Mouse (Mus musculus): ENCODE data around the gene Itih4. TPM values are rescaled to one million over a fixed set of nuclear protein-coding genes. Genes with fewer than 3 reads are reported as not detected.

The Itih4 gene
- polyA plus RNA-seq, 1 experiment from 2014 or later: 0.16 TPM

DNA sequence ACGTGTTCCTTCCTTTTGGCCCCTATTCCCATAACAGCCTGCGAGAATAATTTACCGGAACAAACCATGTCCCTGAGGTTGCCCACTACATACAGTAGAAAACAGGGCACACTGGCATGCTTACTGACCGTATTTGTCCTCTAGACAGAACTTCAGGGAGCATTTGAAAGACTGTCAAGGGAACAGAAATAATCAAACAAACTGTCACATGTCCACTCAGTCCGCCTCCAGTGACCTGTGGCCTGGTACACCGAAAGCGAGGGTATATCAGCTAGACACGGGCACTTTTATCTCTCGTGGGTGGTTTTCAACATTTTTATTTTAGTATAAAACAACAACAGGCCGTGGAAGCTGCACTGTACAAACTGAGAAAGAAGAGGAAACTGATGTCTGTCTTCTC lies 17.4 kb upstream of the Itih4 start:
- Histone ChIP-seq H3K27me3 (no peaks in the 10 kb centered on the region), H3K4me3 (no peak overlapping the region), H3K9me3 (no peaks in the 10 kb centered on the region), H3K9ac (no peak overlapping the region), H3K36me3 (peaks cover 5% of the 10 kb centered on the region; the same call in 1 of the 2 replicates), H3K4me2 (no peak overlapping the region), H3K27ac (no peak overlapping the region), H3K4me1 (peaks cover 17% of the 10 kb centered on the region)
- ATAC-seq (ENCODE audit: borderline replicate concordance, extremely low read depth, low FRiP score, low TSS enrichment): no peak
- WGBS: 83% methylated on average over 10 of the region's 10 CpGs

DNA sequence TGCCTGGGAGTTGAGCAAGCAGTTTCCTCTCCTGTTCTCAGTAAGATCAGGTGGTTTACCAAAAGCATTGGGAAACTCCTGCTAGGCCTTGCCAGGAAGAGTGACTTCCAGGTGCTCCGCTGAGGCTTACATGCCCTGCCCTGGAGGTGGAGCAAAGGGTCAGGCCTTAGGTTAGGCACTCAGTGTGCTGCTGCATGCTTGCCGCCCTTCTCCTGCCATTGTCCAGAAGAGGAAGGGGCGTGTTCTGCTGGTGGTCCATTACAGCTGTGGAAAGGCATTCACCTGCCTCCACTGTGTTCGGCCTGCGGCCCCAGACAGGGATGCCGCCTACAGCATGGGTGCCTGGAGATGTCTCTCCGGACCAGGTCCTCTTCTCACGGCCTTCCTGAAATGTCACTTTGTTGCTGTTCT lies 16.9 kb upstream of the Itih4 start:
- no peak for ATAC-seq (ENCODE audit: borderline replicate concordance, extremely low read depth, low FRiP score, low TSS enrichment)
- peaks cover 5% of the 10 kb centered on the region; the same call in 1 of the 2 replicates for H3K36me3 ChIP-seq
- 76% methylated on average over 8 of the region's 8 CpGs for WGBS
- H3K4me1 ChIP-seq: peaks cover 23% of the 10 kb centered on the region
- H3K9me3 ChIP-seq: no peaks in the 10 kb centered on the region
- peak overlapping the region; percentile 81 for H3K27ac ChIP-seq
- no peak overlapping the region for H3K4me2 ChIP-seq
- H3K27me3 ChIP-seq: no peaks in the 10 kb centered on the region
- H3K9ac ChIP-seq: no peak overlapping the region
- no peak overlapping the region for H3K4me3 ChIP-seq

DNA sequence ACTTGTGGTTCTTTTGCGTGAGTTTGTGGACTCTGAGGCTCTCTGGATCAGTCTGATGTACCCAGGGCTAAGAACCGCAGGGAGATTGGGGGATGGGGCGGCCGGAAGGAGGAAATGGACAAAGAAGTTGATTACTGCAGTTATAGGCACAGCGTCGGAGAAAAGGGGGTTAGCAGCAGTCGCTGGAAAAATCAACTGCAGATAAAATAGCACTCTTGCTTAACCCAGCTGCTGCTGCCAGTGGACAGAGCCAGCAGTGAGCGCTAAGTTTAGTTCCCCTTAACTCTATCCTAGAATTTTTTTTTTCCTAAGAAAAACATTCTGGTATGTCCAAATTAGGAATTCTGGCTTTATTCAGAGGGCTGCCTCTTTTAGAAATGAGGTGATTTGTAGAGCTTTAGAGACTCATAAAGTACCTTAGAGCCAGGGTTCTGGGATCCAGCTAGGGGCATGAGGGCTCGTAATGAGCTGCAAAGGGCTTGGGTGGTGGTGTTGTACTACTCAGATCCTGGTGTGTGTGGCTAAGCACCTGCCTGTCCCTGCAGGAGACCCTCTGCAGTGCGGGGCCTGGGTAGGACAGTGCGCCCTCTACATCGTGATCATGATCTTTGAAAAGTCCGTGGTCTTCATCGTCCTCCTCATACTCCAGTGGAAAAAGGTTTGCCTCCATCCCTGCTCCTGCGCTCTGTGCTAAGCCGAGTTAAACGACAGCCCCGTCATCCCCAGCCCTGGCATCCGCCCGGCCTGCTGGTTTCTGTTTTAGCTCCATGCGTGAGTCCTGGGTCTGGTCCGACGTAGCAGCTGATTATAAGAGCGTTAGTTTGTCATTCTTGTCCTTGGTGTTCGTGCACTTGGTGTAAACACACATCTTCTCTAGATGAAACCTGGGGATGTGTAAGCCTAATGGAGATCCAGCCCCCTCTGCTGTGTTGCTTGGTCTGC lies 15.8 kb upstream of the Itih4 start:
- peak; percentile 67 for ATAC-seq (ENCODE audit: borderline replicate concordance, extremely low read depth, low FRiP score, low TSS enrichment)
- H3K4me1 ChIP-seq: peaks cover 32% of the 10 kb centered on the region
- H3K9ac ChIP-seq: no peak overlapping the region
- peak overlapping the region; percentile 81 for H3K27ac ChIP-seq
- no peak overlapping the region for H3K4me3 ChIP-seq
- H3K9me3 ChIP-seq: no peaks in the 10 kb centered on the region
- no peaks in the 10 kb centered on the region for H3K27me3 ChIP-seq
- H3K4me2 ChIP-seq: no peak overlapping the region
- peaks cover 8% of the 10 kb centered on the region; the same call in 1 of the 2 replicates for H3K36me3 ChIP-seq
- WGBS: 61% methylated on average over 25 of the region's 25 CpGs

DNA sequence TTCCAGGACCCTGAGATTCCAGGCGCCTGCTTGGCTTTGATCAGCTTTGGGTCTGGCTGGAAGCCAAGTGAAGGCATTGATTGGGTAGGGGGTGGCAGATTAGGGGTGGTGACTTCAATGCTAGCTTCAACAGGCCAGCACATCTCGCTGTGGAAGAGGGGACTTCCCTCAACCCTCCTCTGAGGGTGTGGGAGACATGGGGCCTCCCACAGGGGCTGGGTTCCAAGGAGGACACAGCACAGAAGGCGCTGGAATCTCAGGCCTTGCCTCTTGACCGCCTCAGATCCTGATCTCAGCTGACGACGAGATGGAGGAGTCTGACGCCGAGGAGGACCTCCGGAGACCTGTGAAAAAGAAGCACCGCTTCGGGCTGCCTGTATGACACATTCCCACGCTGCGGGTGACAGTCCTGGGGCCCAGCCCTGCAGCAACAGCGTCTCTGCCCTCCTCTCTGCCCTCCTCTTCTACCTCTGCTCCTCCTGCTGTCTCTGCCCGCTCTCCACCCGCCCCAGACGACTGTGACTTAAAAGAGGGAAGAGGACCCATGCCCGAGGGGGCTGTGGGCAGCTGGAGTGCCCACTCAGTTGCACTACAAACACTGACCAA lies 12.1 kb upstream of the Itih4 start:
- 42% methylated on average over 17 of the region's 18 CpGs for WGBS
- ATAC-seq (ENCODE audit: borderline replicate concordance, extremely low read depth, low FRiP score, low TSS enrichment): peak; percentile 57
- Histone ChIP-seq H3K9ac (no peak overlapping the region), H3K27ac (peak overlapping the region; percentile 48), H3K27me3 (no peaks in the 10 kb centered on the region), H3K4me3 (no peak overlapping the region), H3K36me3 (peaks cover 8% of the 10 kb centered on the region; the same call in 1 of the 2 replicates), H3K4me2 (no peak overlapping the region), H3K4me1 (peaks cover 45% of the 10 kb centered on the region), H3K9me3 (no peaks in the 10 kb centered on the region)

DNA sequence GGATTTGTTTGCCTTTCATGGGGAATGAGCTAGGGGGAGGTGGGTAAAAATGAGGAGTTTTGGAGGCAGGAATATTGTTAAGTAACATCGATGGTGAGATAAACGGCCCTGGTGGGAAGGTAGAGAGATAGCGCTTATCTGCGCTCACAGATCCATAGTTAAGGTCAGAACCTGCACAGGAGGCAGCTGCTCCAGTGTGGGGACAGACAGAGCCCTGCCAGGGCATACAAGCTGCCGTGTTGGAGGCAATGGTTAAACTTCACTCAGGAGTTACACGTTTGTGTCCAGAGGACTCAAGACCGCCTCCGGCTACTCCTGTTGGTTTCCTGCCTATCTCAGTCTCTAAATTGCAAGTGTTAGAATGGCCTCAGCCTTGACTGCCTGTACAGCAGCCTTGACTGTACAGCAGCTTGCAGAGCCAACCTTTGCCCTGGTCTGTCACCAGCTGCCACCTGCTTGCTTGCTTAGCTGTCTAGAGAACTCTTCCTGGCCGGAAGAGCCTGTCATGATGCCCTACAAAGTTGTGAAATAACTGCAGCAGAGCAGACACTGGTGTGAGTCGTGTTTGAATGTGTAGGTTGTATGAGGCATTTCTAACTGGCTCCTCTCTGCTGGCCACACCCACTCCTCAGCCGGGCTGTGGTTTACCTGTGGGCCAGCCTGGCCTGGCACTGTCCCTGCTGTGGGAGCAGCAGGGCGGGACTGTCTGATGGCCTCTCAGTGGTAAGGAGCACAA lies 11.0 kb upstream of the Itih4 start:
- peaks cover 8% of the 10 kb centered on the region; the same call in 1 of the 2 replicates for H3K36me3 ChIP-seq
- H3K4me3 ChIP-seq: no peak overlapping the region
- no peak overlapping the region for H3K9ac ChIP-seq
- no peak overlapping the region for H3K27ac ChIP-seq
- H3K9me3 ChIP-seq: no peaks in the 10 kb centered on the region
- H3K4me2 ChIP-seq: no peak overlapping the region
- peaks cover 47% of the 10 kb centered on the region for H3K4me1 ChIP-seq
- ATAC-seq (ENCODE audit: borderline replicate concordance, extremely low read depth, low FRiP score, low TSS enrichment): no peak
- H3K27me3 ChIP-seq: no peaks in the 10 kb centered on the region
- 74% methylated on average over 12 of the region's 12 CpGs for WGBS

DNA sequence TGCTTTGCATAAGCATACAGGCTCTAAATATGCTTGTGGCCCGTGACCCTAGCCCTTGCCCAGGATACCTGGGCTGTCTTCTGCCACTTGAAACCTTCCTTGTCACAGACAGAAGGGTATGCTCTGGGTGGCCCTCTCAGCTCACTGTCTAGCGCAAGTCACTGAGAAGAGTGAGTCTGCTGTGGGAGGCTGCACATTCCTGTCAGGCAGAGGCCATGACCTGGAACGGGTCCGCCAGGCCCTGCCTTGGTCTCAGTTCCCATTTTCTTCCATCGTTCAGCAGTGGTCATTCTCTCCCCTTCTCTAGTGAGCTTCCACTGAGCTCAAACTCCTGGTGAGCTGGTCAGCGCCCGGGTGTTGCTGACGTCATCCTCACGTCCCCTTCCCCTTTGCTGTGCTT lies 10.3 kb upstream of the Itih4 start:
- Histone ChIP-seq H3K27me3 (no peaks in the 10 kb centered on the region), H3K4me1 (peaks cover 43% of the 10 kb centered on the region), H3K4me2 (no peak overlapping the region), H3K36me3 (peaks cover 8% of the 10 kb centered on the region; the same call in 1 of the 2 replicates), H3K9ac (no peak overlapping the region), H3K27ac (no peak overlapping the region), H3K4me3 (no peak overlapping the region), H3K9me3 (no peaks in the 10 kb centered on the region)
- WGBS: 70% methylated on average over 9 of the region's 9 CpGs
- ATAC-seq (ENCODE audit: borderline replicate concordance, extremely low read depth, low FRiP score, low TSS enrichment): no peak

DNA sequence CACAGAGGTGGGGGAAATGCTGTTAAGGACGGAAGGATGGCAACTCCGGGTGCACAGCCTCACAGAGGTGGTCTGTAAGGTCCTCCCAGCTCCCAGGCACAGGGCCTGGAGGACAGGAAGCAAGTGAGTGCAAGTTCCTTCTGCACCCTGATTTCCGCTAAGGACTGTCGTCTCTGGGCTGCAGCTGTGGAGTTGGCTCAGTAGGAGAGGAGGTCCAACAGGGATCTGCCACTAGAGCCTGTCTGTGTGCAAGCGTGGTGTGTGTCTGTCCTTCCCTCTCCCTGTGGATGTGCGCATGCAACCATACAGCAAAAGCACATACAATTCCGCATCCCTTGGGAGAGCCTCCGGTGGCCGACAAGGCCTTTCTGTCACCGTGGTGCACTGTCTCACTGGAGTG lies 9.8 kb upstream of the Itih4 start:
- H3K9me3 ChIP-seq: no peaks in the 10 kb centered on the region
- no peaks in the 10 kb centered on the region for H3K27me3 ChIP-seq
- peaks cover 43% of the 10 kb centered on the region for H3K4me1 ChIP-seq
- no peak for ATAC-seq (ENCODE audit: borderline replicate concordance, extremely low read depth, low FRiP score, low TSS enrichment)
- H3K9ac ChIP-seq: no peak overlapping the region
- H3K27ac ChIP-seq: no peak overlapping the region
- H3K36me3 ChIP-seq: peaks cover 8% of the 10 kb centered on the region; the same call in 1 of the 2 replicates
- WGBS: 74% methylated on average over 10 of the region's 10 CpGs
- no peak overlapping the region for H3K4me2 ChIP-seq
- H3K4me3 ChIP-seq: no peak overlapping the region

DNA sequence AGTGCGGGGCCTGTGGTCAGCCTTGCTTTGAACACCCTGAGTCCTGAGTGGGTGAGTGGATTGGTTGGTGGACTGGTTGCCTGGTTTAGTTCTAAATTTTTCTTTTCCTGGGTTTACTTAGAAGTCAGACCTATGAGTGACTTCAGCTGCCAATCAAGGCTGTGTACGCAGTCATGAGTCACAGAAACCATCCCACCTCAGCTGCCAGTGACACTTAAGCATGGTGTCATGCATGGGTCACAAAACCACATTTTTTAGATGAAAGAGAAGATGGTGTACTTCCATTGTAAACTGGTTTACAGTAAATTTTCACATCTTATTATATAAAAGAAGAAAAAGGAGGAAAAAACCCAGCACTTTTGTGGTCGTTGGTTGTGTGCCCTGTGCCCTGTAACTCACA lies 8.4 kb upstream of the Itih4 start:
- no peak for ATAC-seq (ENCODE audit: borderline replicate concordance, extremely low read depth, low FRiP score, low TSS enrichment)
- H3K4me1 ChIP-seq: peaks cover 43% of the 10 kb centered on the region

DNA sequence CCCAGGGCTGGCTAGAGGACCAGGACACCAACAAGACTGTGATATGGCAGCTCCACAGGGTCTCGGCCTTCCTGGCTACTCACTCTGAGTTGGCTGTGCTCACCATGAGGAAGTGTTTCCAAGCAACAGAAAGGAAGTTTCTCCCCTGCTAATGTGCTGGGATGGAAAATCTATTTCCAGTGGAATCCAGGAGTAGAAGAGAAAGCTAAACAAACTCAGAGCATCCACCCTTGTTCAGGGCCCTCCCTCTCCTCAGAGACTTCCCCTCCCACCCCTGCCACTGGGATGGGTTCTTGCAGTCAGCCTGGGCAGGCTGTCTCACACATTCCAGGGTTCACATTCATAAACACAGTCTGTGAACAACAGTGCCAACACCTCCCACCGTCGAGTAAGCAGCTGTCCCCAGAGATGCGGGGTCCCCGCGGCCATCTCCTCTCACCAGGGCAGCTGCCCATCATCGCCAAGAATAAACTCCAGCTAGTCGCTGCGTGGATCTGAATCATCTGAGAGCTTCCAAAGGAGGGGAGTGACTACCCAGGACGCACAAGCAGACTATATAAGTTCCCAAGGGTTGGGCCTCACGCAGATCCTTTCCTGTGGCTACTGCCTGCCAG lies 7.2 kb upstream of the Itih4 start, which contains the start of gene Mustn1:
TSS of gene Mustn1 (plus strand) at position 243 of the 614 bp plus-strand sequence.
- peak; percentile 56 for ATAC-seq (ENCODE audit: borderline replicate concordance, extremely low read depth, low FRiP score, low TSS enrichment)
- Histone ChIP-seq H3K4me2 (0 out of 2 replicates have a peak within 1 kb of the TSS, but pooled peaks have one; percentile 6), H3K27me3 (no peaks in the 10 kb centered on the region), H3K9ac (no peak within 1 kb of the TSS; the same call in 1 of the 2 replicates), H3K27ac (peak within 1 kb of the TSS; percentile 79), H3K4me3 (no peak within 1 kb of the TSS), H3K4me1 (peaks cover 38% of the 10 kb centered on the region), H3K36me3 (peaks cover 3% of the 10 kb centered on the region; the same call in 1 of the 2 replicates), H3K9me3 (no peaks in the 10 kb centered on the region)
- 25% methylated on average over 11 of the region's 11 CpGs for WGBS

More for the DNA sequence above, 8.4 kb upstream of the Itih4 start:
- no peak overlapping the region for H3K4me3 ChIP-seq
- no peaks in the 10 kb centered on the region for H3K9me3 ChIP-seq
- H3K36me3 ChIP-seq: peaks cover 5% of the 10 kb centered on the region; the same call in 1 of the 2 replicates
- no peaks in the 10 kb centered on the region for H3K27me3 ChIP-seq
- 94% methylated on average over 3 of the region's 3 CpGs for WGBS
- H3K9ac ChIP-seq: no peak overlapping the region
- no peak overlapping the region for H3K27ac ChIP-seq
- H3K4me2 ChIP-seq: no peak overlapping the region

DNA sequence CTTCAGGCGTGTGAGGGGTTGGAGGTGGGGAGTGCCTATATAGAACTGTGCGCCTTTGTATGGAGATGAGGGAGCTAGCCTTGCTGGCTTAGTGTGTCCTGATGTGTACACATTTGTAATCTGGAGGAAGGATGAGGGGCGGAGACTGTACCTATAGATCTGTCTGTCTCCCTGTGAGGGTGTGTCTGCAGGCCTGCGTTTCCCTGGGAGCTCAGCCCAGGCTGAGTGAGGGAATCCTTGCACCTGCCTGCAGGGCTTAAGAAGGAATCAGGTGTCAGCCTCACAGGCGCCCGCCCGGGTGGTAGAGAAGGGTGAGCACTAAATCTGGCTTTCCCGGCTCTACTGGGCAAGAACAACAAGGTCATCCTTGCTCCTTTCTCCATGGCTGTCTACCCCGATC lies 6.5 kb upstream of the Itih4 start:
- ATAC-seq (ENCODE audit: borderline replicate concordance, extremely low read depth, low FRiP score, low TSS enrichment): no peak
- no peaks in the 10 kb centered on the region for H3K27me3 ChIP-seq
- H3K36me3 ChIP-seq: no peaks in the 10 kb centered on the region
- peaks cover 31% of the 10 kb centered on the region for H3K4me1 ChIP-seq
- no peak overlapping the region for H3K4me3 ChIP-seq
- peak overlapping the region; percentile 79 for H3K27ac ChIP-seq
- no peak overlapping the region; the same call in 1 of the 2 replicates for H3K9ac ChIP-seq
- H3K4me2 ChIP-seq: no peak overlapping the region
- 49% methylated on average over 9 of the region's 9 CpGs for WGBS
- no peaks in the 10 kb centered on the region for H3K9me3 ChIP-seq

DNA sequence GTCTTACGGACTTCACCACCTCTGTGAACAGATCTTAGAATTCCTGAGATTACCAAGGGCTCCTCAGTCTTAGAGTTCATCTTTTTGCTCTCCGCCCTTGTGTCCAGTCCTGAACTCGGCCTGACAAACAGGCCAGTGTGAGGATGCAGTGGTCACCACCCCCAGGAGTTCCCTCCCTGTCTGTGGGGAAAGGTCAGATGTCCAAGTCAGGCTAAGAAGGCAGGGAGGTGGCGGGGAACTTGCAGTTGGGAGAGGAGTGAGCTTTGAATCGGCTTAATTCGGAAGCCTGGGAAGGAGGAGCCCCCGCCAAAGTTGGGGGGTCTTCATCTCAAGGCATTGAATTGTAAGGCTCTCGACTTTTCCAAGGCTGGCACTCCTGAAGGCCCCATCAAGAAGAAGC lies 6.0 kb upstream of the Itih4 start:
- Histone ChIP-seq H3K9me3 (no peaks in the 10 kb centered on the region), H3K9ac (no peak overlapping the region; the same call in 1 of the 2 replicates), H3K4me1 (peaks cover 28% of the 10 kb centered on the region), H3K27ac (no peak overlapping the region), H3K36me3 (no peaks in the 10 kb centered on the region), H3K27me3 (no peaks in the 10 kb centered on the region), H3K4me2 (no peak overlapping the region), H3K4me3 (no peak overlapping the region)
- no peak for ATAC-seq (ENCODE audit: borderline replicate concordance, extremely low read depth, low FRiP score, low TSS enrichment)
- 64% methylated on average over 8 of the region's 8 CpGs for WGBS

Measured in lung, embryonic 15.5 days (tissue).